Mouse (Mus musculus) intestine, postnatal 0 days (tissue): Measurements from ENCODE around the gene Etfb. TPM values are rescaled to one million over a fixed set of nuclear protein-coding genes. Genes with fewer than 3 reads are reported as not detected.

Experiments
- ATAC-seq: fragments of 200-750 bp; cut with Nextera tagmentation; 2 replicates; pipeline ENCODE4 v1.8.0; 2017; ENCODE audit warnings: mild to moderate bottlenecking, moderate TSS enrichment, moderate library complexity
- H3K27ac ChIP-seq: fragments of 300-500 bp; sonication (generic); 2 replicates; pipeline ENCODE4 v1.5.1; 2014; ENCODE audit warnings: mild to moderate bottlenecking, low read depth, low read length, moderate library complexity
- H3K27me3 ChIP-seq: fragments of 300-500 bp; sonication (generic); replicated peaks from 2 replicates; pipeline ENCODE4 v1.6.1; 2014; ENCODE audit warnings: low read length, mixed read lengths; ENCODE audit not compliant: control insufficient read depth, insufficient read depth
- H3K36me3 ChIP-seq: fragments of 300-500 bp; sonication (generic); 2 replicates; pipeline ENCODE4 v1.6.1; 2014; ENCODE audit warnings: mild to moderate bottlenecking, moderate library complexity; ENCODE audit not compliant: control insufficient read depth, insufficient read depth
- H3K4me1 ChIP-seq: fragments of 300-500 bp; sonication (generic); replicated peaks from 2 replicates; pipeline ENCODE4 v1.6.1; 2014; ENCODE audit warnings: antibody characterized with exemption, low read length, mixed read lengths; ENCODE audit not compliant: control insufficient read depth, insufficient read depth
- H3K4me2 ChIP-seq: fragments of 300-500 bp; sonication (generic); replicated peaks from 2 replicates; pipeline ENCODE4 v1.6.1; 2014; ENCODE audit warnings: low read depth, mild to moderate bottlenecking, moderate library complexity
- H3K4me3 ChIP-seq: fragments of 300-500 bp; sonication (generic); 2 replicates; pipeline ENCODE4 v1.5.1; 2014; ENCODE audit warnings: low read depth, low read length
- H3K9ac ChIP-seq: fragments of 300-500 bp; sonication (generic); 2 replicates; pipeline ENCODE4 v1.6.1; 2014; ENCODE audit warnings: mild to moderate bottlenecking, low read depth, low read length
- H3K9me3 ChIP-seq: fragments of 300-500 bp; sonication (generic); 2 replicates; pipeline ENCODE4 v1.6.1; 2016; ENCODE audit warnings: mixed run types; ENCODE audit not compliant: control insufficient read depth
- CTCF ChIP-seq: sonication (generic); IDR thresholded peaks from 2 replicates; pipeline ENCODE4 v1.5.1; 2016; ENCODE audit warnings: low read depth, mild to moderate bottlenecking, control low read depth, antibody characterized with exemption, moderate library complexity
- WGBS: fragments of 180-500 bp; shearing (Covaris S2); extraction: QIAGEN DNeasy Blood & Tissue Kit; methylation state at CpG from one replicate; pipeline ENCODE4 v1.1.7; 2014; 5-methylcytosine and 5-hydroxymethylcytosine counted together
- polyA plus RNA-seq: library from polyadenylated mRNA; unstranded; fragments of >200 nt; fragmentation: Nextera tagmentation; extraction: Ambion mirVana; gene quantifications from 2 replicates; pipeline ENCODE4 v1.2.1, GENCODE M21; 2015

The Etfb gene
- polyA plus RNA-seq, 1 experiment from 2014 or later: 825 TPM

DNA sequence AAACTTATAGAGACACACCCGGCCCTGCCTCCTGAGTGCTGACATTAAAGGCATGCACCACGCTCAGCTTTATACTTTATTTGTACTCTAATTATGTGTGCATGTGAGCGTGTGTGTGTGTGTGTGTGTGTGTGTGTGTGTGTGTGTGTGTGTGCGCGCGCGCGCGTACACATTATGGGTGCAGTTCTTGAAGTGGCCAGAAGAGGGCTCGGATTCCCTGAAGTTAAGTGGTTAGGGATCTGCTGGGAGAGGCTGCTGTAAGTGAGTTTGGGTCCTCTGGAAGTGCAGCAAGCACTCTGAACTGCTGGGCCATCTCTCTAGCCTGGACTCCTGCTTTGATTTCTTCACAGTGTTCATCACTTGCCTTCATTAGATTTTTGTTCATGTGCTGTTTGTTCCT is 26.6 kb upstream of the Etfb start:
- Histone ChIP-seq H3K4me3 (no peak overlapping the region), H3K27me3 (no peaks in the 10 kb centered on the region), H3K36me3 (no peaks in the 10 kb centered on the region), H3K27ac (no peak overlapping the region), H3K4me1 (no peaks in the 10 kb centered on the region), H3K9me3 (no peaks in the 10 kb centered on the region), H3K9ac (no peak overlapping the region), H3K4me2 (no peak overlapping the region)
- ATAC-seq: no peak
- 0 out of 2 replicates have a peak, but pooled peaks have one; percentile 14 for TF ChIP-seq CTCF
- 85% methylated on average over 10 of the region's 10 CpGs for WGBS

DNA sequence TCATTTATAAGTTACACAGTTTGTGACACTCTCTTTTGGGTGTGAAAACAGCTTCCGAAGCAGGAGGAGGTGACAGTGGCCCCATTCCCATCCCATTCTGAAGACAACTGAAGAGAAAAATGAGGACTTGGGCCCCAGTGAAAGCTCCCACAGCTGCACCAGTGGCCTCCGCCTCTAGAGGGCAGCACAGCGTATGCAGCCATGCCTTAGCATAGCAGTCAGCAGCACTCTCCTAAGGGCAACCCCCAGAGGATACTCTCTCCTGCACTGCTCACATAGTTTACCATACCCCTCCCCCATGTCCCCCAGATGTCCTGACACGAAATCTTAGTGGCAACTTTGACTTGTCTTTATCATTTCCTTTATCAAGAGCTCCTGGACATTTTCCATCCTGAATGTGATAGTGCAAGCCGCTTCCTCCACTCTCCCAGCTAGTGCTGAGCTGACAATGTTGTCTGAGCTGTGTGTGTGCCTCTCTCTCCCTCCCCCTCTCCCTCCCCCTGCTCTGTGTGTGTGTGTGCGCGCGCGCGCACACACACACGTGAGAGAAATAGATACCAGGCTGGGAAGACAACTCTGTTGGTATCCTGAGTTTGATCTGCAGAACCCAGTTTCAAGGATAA is 20.8 kb upstream of the Etfb start:
- H3K36me3 ChIP-seq: no peaks in the 10 kb centered on the region
- 0 out of 2 replicates have a peak overlapping the region, but pooled peaks have one; percentile 24 for H3K4me2 ChIP-seq
- H3K27me3 ChIP-seq: no peaks in the 10 kb centered on the region
- no peak overlapping the region for H3K27ac ChIP-seq
- peak; percentile 64 for ATAC-seq
- WGBS: 14% methylated on average over 11 of the region's 11 CpGs
- H3K9ac ChIP-seq: no peak overlapping the region
- no peaks in the 10 kb centered on the region for H3K4me1 ChIP-seq
- H3K9me3 ChIP-seq: no peaks in the 10 kb centered on the region
- no peak overlapping the region for H3K4me3 ChIP-seq
- TF ChIP-seq CTCF: peak; percentile 97

DNA sequence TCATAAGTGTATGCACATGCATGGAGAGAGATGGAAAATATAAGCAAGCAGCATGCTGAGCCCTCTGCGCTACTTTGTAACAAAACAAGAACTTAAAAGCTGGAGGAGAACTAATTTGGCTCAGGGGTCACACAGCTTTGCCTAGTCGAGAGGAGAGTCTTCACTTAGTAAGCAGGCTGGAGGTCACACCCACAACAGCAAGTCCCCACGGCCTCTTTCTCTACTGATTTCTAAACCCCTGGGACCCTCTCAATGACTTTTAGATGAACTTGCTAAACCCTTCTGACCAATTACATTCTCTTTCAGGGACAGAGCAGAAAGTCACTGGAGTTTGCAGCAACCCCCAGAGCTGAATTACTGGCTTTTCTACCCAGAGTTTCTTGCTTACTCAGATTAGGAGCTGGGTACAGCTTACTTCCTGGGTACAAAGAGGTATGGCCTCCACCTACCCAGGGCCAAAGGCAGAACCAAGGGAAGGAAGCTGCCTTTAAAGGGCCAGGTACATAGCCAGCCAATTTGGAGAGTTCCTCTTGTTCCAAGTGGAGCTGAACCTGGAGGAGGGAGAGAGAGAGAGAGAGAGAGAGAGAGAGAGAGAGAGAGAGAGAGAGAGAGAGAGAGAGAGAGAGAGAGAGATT is 19.8 kb upstream of the Etfb start:
- ATAC-seq: no peak
- 66% methylated on average over 3 of the region's 3 CpGs for WGBS
- Histone ChIP-seq H3K4me1 (no peaks in the 10 kb centered on the region), H3K4me2 (no peak overlapping the region), H3K9ac (no peak overlapping the region), H3K9me3 (no peaks in the 10 kb centered on the region), H3K4me3 (no peak overlapping the region), H3K27ac (no peak overlapping the region), H3K27me3 (no peaks in the 10 kb centered on the region), H3K36me3 (no peaks in the 10 kb centered on the region)
- no peak for TF ChIP-seq CTCF

DNA sequence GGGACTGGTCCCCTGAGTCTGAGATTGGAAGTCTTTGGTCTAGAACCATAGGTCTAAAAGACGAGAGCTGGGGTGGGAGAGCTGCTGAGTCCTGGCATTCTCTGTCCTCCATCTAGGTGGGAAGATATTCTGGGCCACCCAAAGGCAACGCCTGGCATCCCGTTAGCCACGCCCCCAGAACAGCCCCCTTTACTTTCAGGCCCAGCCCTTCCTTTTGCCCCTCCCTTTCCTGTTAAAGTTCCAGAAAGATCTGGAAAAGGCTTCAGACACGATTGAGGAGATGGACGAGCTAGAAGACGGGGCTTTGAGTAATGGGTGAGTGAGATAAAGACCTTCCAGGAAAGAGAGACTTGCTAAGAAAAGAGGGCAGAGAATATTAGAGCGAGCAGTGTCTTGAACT is 16.5 kb upstream of the Etfb start, which contains the start of gene Lim2:
Lim2 (plus strand) TSS at position 265 of the 400 bp plus-strand sequence.
- WGBS: 83% methylated on average over 8 of the region's 8 CpGs
- ATAC-seq: no peak
- Histone ChIP-seq H3K4me2 (no peak within 1 kb of the TSS), H3K4me1 (no peaks in the 10 kb centered on the region), H3K27ac (no peak within 1 kb of the TSS), H3K9me3 (no peaks in the 10 kb centered on the region), H3K27me3 (no peaks in the 10 kb centered on the region), H3K9ac (no peak within 1 kb of the TSS), H3K36me3 (no peaks in the 10 kb centered on the region), H3K4me3 (no peak within 1 kb of the TSS)
- TF ChIP-seq CTCF: no peak

DNA sequence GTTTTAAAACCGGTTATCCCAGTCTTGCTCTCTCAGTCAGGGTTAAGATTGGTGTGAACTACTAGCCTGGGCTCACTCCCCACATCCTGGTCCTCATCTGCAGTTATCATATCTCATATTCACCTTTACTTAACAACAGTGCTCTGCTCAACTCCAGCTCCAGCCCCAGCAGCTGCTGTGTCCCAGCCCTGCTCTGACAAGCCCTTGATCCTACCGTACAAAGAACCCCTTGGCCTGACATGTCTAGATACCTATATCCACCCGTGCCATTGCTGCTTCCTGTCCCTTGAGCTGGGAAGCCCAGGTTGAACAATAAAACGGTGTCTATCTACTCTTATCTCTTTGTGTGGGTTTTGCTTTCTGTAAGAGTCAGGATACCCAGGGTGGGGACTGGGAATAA is 14.4 kb upstream of the Etfb start:
- no peak for TF ChIP-seq CTCF

DNA sequence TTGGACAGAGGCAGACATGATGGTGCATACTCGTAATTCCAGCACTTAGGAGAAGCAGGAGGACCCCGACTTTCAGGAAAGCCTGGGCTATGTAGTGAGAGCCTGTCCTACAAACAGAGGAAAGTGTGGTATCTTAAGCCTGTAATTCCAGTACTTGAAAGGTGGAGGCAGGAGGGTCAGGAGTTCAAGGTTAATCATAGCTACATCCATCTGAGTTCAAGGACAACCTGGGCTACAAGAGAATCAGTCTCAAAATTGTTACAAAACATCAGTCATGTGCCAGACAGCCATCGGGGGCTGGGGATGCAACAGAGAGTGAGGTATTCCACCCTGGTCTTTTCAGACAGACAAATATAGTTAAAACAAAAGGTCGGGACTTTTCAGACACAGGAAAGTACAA is 11.0 kb upstream of the Etfb start:
- Histone ChIP-seq H3K27ac (no peak overlapping the region), H3K4me2 (no peak overlapping the region), H3K27me3 (no peaks in the 10 kb centered on the region), H3K36me3 (no peaks in the 10 kb centered on the region), H3K4me1 (no peaks in the 10 kb centered on the region), H3K9me3 (no peaks in the 10 kb centered on the region), H3K4me3 (no peak overlapping the region), H3K9ac (no peak overlapping the region)
- TF ChIP-seq CTCF: no peak
- no peak for ATAC-seq
- 74% methylated on average over 4 of the region's 4 CpGs for WGBS

More for the DNA sequence above, 14.4 kb upstream of the Etfb start:
- Histone ChIP-seq H3K4me3 (no peak overlapping the region), H3K36me3 (no peaks in the 10 kb centered on the region), H3K9me3 (no peaks in the 10 kb centered on the region), H3K27me3 (no peaks in the 10 kb centered on the region), H3K4me1 (no peaks in the 10 kb centered on the region), H3K27ac (no peak overlapping the region), H3K4me2 (no peak overlapping the region), H3K9ac (no peak overlapping the region)
- WGBS: 31% methylated on average over 4 of the region's 4 CpGs
- ATAC-seq: no peak
